Mouse (Mus musculus): ENCODE results near the gene Fam111a. TPM values are rescaled to one million over a fixed set of nuclear protein-coding genes. Genes with fewer than 3 reads are reported as not detected.

The Fam111a gene
- polyA plus RNA-seq, 1 experiment from 2014 or later: 28.9 TPM

Other genes with a start within 250 kb of the Fam111a start
- gene Olfr1436, start 246.6 kb upstream of the Fam111a start, polyA plus RNA-seq (2014; fragmentation: Nextera tagmentation; extraction: Ambion mirVana): not detected in 2 replicates
- gene Olfr1437, start 220.6 kb upstream of the Fam111a start, polyA plus RNA-seq (2014; fragmentation: Nextera tagmentation; extraction: Ambion mirVana): 0.28 TPM in 1 of 2 replicates, not detected in the other
- gene Olfr1438-ps1, start 209.8 kb upstream of the Fam111a start, polyA plus RNA-seq (2014; fragmentation: Nextera tagmentation; extraction: Ambion mirVana): not detected in 2 replicates
- 0.04 and 0.13 TPM in 2 replicates for gene Olfr1440, start 158.5 kb upstream of the Fam111a start, polyA plus RNA-seq (2014; fragmentation: Nextera tagmentation; extraction: Ambion mirVana)
- 0.18 TPM in 1 of 2 replicates, not detected in the other for gene Olfr1441, start 128.3 kb upstream of the Fam111a start, polyA plus RNA-seq (2014; fragmentation: Nextera tagmentation; extraction: Ambion mirVana)
- gene Pfpl, start 117.8 kb upstream of the Fam111a start, polyA plus RNA-seq (2014; fragmentation: Nextera tagmentation; extraction: Ambion mirVana): 0.10 TPM in 1 of 2 replicates, not detected in the other
- gene Mpeg1, start 85.0 kb upstream of the Fam111a start, polyA plus RNA-seq (2014; fragmentation: Nextera tagmentation; extraction: Ambion mirVana): 0.93 and 1.2 TPM in 2 replicates
- 11.9 and 14.5 TPM in 2 replicates for gene Dtx4, start 44.3 kb upstream of the Fam111a start, polyA plus RNA-seq (2014; fragmentation: Nextera tagmentation; extraction: Ambion mirVana)
- gene Gm4952, start 54.2 kb downstream of the Fam111a start, polyA plus RNA-seq (2014; fragmentation: Nextera tagmentation; extraction: Ambion mirVana): 0.07 and 0.18 TPM in 2 replicates
- gene Glyat, start 87.6 kb downstream of the Fam111a start, polyA plus RNA-seq (2014; fragmentation: Nextera tagmentation; extraction: Ambion mirVana): not detected in 2 replicates
- not detected in 2 replicates for gene Olfr1442, start 124.7 kb downstream of the Fam111a start, polyA plus RNA-seq (2014; fragmentation: Nextera tagmentation; extraction: Ambion mirVana)
- gene Olfr1443, start 132.4 kb downstream of the Fam111a start, polyA plus RNA-seq (2014; fragmentation: Nextera tagmentation; extraction: Ambion mirVana): not detected in 2 replicates
- not detected in 2 replicates for gene Keg1, start 150.0 kb downstream of the Fam111a start, polyA plus RNA-seq (2014; fragmentation: Nextera tagmentation; extraction: Ambion mirVana)
- gene Cntf, start 219.9 kb downstream of the Fam111a start, polyA plus RNA-seq (2014; fragmentation: Nextera tagmentation; extraction: Ambion mirVana): 0.29 and 0.81 TPM in 2 replicates

All from embryonic facial prominence, embryonic 14.5 days (tissue).